Mouse (Mus musculus) thymus, adult 2 months (tissue): ENCODE measurements around the gene Evi5l.

ENCODE experiments used
- CTCF ChIP-seq: fragments of 200-500 bp; IDR thresholded peaks from 2 replicates; pipeline ENCODE4 v1.5.1; 2012; ENCODE audit warnings: mild to moderate bottlenecking, control low read depth, low read length, moderate library complexity, borderline replicate concordance; ENCODE audit not compliant: control insufficient read depth, poor library complexity, insufficient read depth; ENCODE audit errors: extremely low read depth
- POLR2A ChIP-seq: fragments of 200-500 bp; IDR thresholded peaks from 2 replicates; pipeline ENCODE4 v1.6.1; 2012; ENCODE audit warnings: mild to moderate bottlenecking, low read length, control low read depth, moderate library complexity; ENCODE audit not compliant: control insufficient read depth, poor library complexity, insufficient read depth; ENCODE audit errors: extremely low read depth

DNA sequence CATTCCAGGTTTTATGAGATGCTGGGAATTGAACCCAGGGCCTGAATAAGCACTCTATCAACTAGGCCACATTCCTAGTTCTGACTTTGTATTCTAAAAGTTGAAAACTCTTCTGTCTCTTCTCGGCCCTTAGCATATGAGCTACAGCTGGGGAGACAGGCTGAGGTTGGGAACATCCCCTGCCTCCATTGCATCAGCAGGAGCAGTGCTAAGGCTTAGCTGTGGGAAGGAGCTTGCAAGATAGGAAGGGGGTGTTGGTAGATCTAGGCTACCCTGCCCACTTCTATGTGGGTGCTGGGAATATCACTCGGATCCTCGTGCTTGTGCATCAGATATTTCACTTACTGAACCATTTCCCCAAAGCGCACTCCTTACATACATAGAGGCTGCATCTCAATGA, 61.6 kb downstream of the Evi5l start:
- TF ChIP-seq CTCF (no peak), POLR2A (no peak)
